Mouse (Mus musculus) megakaryocyte, adult 5-6 weeks (primary cell): ENCODE measurements around the gene Slc4a7. TPM values are rescaled to one million over a fixed set of nuclear protein-coding genes. Genes with fewer than 3 reads are reported as not detected.

Source experiments
- ATAC-seq: 2 replicates; pipeline ENCODE4 v1.8.0; 2016; ENCODE audit warnings: mild to moderate bottlenecking, inconsistent platforms; ENCODE audit not compliant: poor library complexity, severe bottlenecking
- total RNA-seq, 2 experiments: library from RNA; stranded (forward) in 1 of 2; stranded (reverse) in 1 of 2; fragments of 153-499, 151-499 nt in 1 of 2; fragments of 221-1000, 200-1000 nt in 1 of 2; gene quantifications; 2 replicates each; pipeline versions ENCODE4 v1.2.3 to v1.2.4; 2015 to 2017

Gene Slc4a7
- 23.9 and 26.7 TPM in 2 replicates for total RNA-seq (2015)
- total RNA-seq (2017), result 28.2 and 29.0 TPM in 2 replicates

DNA sequence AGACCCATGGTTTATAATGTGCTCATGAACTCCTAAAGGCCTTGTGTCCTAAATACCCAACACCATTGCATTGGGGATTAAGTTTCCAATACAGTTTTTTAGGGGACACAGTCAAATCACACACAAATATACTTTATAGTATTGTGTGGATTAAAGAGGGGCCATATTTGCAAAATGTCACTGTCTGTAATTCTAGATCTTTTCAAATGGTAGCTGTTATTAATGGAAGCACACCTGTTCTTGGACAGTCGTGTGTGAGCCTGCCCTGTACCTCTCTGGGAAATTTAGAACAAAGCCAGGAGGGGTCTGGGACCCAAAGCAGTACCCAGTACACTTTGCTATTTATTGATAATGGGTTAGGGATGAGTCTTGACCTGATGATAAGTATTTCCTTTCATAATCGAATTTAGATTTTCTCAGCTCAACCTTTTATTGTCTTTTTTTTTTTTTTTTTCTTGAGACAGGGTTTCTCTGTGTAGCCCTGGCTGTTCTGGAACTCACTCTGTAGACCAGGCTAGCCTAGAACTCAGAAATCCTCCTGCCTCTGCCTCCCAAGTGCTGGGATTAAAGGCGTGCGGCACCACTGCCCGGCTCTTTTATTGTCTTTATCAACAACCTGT, at the start of gene Slc4a7:
Gene Slc4a7 (plus strand): TSS at position 570 of the 620 bp plus-strand sequence.
- no peak for ATAC-seq

DNA sequence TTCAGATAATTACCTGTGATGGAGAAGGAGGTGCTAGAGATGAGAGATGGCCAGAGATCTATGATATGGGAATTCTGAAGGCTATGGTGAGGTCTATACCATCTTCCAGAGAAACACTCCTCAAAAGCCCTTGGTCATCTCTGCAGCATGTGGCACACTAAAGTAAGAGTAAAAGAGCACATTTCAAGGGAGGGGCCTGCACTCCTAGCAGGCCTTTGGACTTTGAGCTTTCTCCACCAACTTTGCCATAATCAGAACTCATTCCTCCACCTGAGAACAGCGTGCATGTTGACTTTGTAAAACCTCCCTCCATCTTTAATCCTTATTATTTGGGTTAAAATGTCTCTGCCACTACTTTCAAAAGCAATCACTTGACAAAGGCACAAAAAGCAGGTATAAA, 31.5 kb upstream of the Slc4a7 start:
- no peak for ATAC-seq

- peak; percentile 43; the same call in 1 of the 2 replicates for ATAC-seq
These were observed 20.5 kb upstream of the Slc4a7 start for GRCm38 (mm10) chr14:14681611-14682010.

DNA sequence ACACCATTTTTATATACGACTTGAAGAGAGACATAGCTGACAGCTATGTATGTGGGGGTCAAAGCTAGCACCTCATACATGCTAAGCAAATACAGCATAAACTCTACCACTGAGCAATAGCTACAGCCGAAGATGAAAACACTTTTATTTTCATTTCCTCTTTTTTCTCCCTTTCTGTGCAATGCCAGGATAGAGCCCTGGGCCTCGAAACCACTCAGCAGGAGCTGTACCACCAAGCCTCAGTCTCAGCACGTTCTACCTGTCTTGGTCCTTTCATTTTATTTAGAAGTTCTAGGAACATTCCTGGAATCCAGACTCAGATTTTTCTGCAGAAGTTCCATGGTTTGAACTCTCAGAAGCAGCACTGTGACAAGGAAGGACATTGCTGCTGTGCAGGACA, 17.3 kb upstream of the Slc4a7 start:
- ATAC-seq, result peak; percentile 84

DNA sequence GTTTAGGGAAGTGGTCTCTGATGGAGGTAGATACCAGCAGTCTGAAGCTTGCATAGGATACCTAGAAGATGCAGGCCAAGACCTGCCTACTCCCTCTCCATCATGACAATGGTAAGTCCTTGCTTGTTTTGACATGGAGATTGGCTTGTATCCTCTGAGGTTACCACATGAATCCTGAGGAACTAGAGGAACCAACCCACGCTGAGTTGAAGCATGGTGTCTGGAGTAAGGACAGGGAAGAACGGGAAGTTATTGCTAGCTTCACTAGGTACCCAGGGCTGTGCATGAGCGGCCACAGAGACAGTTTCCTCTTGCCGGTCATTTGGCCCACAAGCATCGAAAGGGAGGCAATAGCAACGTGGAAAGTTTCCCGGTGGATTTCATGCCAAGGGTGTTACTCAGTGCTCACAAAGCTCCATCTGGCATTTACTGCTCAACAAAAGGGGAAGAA, 16.0 kb upstream of the Slc4a7 start:
- ATAC-seq, result peak; percentile 74

DNA sequence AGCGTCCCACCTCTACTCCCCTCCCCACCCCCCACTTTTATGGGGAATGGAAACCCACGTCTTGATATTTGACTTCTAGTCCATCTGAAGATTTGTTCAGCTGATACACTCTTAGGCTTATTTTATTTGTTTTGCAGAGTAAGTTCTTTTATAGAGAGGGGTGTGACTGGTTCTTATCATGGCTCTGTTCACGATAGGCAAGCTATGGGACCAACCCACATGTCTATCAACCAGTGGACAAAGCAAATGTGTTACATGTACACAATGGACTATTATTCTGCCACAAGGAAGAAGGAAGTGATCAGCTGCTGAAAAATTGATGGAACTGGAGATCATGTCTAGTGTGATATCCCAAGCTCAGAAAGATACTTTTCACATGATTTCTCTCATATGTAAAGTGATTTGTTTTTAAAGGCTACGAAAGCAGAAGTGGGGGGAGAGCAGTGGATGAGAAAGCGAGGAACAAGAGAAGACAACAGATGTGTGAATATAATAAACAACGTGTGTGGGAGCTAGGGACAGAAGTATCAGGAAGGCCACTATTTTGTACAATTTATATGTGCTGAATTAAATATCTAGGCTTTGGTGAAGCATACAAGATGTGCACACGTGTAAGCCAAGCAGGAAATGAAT, 14.7 kb upstream of the Slc4a7 start:
- ATAC-seq, result no peak

- peak; percentile 92 for ATAC-seq
These were observed 593 bp downstream of the Slc4a7 start for GRCm38 (mm10) chr14:14702399-14703345.

DNA sequence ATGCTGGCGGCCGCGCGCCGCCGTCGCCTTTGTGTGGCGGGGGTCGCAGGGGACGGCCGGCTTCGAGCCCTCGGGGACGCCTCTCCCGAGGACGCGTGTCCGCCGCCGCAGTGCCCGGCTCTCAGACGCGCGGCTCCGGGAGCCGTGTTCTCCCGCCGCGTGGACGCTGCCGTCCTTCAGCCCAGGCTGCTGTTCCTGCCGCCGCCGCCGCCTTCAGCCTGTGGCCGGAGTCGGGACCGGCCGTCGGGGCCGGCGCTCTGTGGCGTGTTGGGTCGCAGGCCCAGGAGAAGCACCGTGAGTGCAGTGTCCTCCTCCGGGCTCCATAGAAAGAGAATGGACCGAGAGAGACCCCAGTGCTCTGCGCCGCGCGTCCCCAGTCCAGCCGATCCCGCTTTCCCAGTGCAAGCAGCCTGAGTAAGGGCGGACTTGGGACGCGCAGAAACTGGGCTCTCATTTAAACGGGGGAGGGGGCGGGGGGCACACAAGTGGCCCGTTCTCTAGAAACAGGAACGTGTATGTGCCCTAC, 1.3 kb downstream of the Slc4a7 start:
- ATAC-seq, result peak; percentile 36

- no peak for ATAC-seq
These were observed 2.6 kb downstream of the Slc4a7 start for GRCm38 (mm10) chr14:14704651-14705050.

- no peak for ATAC-seq
These were observed 3.0 kb downstream of the Slc4a7 start for GRCm38 (mm10) chr14:14705126-14705525.

GRCm38 (mm10) chr14:14706381-14706780, 4.3 kb downstream of the Slc4a7 start:
- no peak for ATAC-seq

DNA sequence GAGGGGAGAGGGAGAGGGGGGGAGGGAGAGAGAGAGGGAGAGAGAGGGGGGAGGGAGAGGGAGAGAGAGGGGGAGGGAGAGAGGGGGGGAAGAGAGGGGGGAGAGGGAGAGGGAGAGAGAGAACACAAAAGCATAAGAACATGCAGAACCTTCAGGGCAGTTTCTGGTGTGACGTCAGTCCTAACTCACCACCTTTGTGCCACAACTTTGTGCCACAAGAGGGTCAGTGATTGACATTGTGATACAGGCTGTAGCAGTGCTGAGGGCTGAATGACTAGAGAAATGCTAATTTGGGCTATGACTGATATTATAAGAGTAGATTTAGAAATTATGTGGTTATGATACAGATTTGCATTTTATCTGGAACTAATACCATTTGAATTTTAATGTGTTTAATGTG, 5.0 kb downstream of the Slc4a7 start:
- no peak for ATAC-seq

DNA sequence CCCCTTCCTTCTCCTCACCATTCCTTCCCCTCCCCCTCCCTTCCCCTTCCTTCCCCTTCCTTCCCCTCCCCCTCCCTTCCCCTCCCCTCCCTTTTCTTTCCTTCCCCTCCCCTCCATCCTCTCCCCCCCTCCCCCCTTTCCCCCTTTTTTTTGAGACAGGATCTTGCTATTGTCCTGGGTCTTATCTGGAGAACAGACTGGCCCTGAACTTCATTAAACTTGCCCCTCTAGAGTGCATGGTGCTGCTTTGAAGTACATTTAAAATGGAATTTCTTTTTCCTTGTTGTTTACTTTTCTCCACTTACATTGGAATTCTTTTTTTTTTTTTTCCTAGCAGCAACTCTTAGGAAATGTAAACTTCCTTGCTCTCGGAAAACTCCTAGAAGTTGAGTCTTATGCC, 6.9 kb downstream of the Slc4a7 start:
- ATAC-seq, result no peak

DNA sequence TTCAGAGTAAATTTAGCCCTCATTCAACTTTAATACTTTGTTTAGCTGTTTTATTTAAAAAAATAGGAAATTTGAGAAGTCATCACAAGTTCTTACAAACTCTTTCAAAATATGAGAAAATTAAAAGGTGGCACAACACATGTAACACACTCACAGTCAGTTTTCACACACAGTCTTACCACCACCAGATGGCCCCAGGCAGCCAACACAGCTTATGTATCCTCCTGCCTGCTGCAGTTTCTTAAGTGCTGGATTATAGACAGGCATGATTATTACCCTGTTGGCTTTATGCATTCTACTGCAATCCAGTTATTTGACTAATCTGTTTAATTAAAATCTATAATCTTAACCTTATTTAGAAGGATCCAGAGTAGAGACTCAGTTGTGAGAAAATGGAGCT, 12.1 kb downstream of the Slc4a7 start:
- no peak for ATAC-seq

- ATAC-seq, result no peak
These were observed 13.7 kb downstream of the Slc4a7 start for GRCm38 (mm10) chr14:14715794-14716193.

- no peak for ATAC-seq
These were observed 14.8 kb downstream of the Slc4a7 start for GRCm38 (mm10) chr14:14716843-14717242.

DNA sequence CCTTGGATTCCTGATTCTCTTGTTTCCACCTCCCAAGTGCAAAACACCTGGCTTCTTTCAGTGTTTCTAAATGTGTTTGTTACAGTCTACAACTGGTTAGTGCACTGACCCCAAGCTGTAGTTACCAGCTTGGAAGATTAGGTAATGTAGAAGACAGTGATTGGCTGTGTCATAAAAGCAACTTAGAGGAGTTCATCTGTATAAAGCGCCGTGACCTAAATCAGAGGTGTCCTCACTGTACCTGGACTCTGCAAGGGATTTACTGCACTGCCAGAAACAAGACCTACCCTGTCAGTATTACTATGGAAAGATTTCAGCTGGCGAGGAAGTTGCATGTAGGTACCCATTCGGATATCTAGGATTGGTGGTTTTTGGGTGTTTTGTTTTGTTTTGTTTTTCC, 16.5 kb downstream of the Slc4a7 start:
- ATAC-seq, result no peak

- no peak for ATAC-seq
These were observed 79.1 kb downstream of the Slc4a7 start for GRCm38 (mm10) chr14:14781169-14781568.

DNA sequence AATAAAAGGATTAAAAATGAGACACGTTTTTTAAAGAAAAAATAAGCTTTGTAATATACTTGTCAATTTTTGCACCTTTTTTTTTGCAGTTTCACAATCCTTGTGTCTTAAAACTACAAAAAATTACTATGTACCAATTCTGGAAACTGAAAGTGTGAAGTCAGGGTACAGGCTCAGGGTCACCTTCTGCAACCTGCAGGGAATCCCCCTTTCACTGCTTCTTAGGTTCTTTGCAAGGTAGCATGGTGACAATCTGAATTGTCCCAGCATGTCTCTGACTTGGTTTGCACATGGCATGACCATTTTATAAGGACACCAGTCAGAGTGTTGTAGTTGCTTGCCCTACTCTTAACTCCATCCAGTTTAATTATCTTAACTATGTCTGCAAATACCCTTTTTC, 82.1 kb downstream of the Slc4a7 start:
- no peak for ATAC-seq

DNA sequence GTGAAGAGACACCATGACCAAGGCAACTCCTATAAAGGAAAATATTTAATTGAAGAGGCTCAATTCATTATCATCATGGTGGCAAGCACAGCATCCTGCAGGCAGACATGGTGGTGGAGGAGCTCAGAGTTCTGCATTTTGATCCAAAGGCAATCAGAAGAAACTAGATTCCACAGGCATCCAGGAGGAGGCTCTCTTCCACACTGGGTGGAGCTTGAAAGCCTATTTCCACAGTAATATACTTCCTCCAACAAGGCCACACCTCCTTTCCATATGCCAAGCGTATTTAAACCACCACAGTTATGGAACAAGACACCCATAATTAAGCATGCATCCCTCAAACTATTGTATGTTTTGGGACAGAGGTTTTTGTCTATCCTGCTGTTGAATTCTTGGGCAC, 84.9 kb downstream of the Slc4a7 start:
- peak; percentile 69 for ATAC-seq

- no peak for ATAC-seq
These were observed 87.9 kb downstream of the Slc4a7 start for GRCm38 (mm10) chr14:14789840-14790470.
